Mouse (Mus musculus) heart, adult 11 months (tissue): ENCODE data around the gene Disp2.

Experiments used
- DNase-seq: peaks from one replicate; pipeline ENCODE4 v3.0.0; 2022

Gene Disp2

GRCm38 (mm10) chr2:118760311-118761025 is 19.1 kb upstream of the Disp2 start:
- DNase-seq: peak; percentile 93

GRCm38 (mm10) chr2:118761358-118761757 is 18.2 kb upstream of the Disp2 start:
- peak; percentile 94 for DNase-seq

- peak; percentile 99 for DNase-seq
These were observed 17.4 kb upstream of the Disp2 start, which contains the start of gene Ccdc9b for GRCm38 (mm10) chr2:118761906-118762783. Ccdc9b (minus strand) TSS chr2:118762661.

- DNase-seq: no peak
These were observed 16.8 kb upstream of the Disp2 start for GRCm38 (mm10) chr2:118762784-118763148.

GRCm38 (mm10) chr2:118763469-118763868 is 16.1 kb upstream of the Disp2 start:
- peak; percentile 98 for DNase-seq

- DNase-seq: peak; percentile 93
These were observed 15.3 kb upstream of the Disp2 start for GRCm38 (mm10) chr2:118764094-118764831.

GRCm38 (mm10) chr2:118764875-118765274 is 14.6 kb upstream of the Disp2 start:
- peak; percentile 90 for DNase-seq

GRCm38 (mm10) chr2:118766041-118767033 is 13.2 kb upstream of the Disp2 start:
- DNase-seq: peak; percentile 91

GRCm38 (mm10) chr2:118772158-118772874 is 7.2 kb upstream of the Disp2 start, which contains the start of gene Phgr1:
Phgr1 (plus strand) TSS chr2:118772769.
- DNase-seq: peak; percentile 68

- DNase-seq: no peak
These were observed 5.0 kb upstream of the Disp2 start for GRCm38 (mm10) chr2:118774536-118774935.

GRCm38 (mm10) chr2:118775396-118775795 is 4.1 kb upstream of the Disp2 start:
- peak; percentile 84 for DNase-seq

- DNase-seq: peak; percentile 91
These were observed 3.7 kb upstream of the Disp2 start for GRCm38 (mm10) chr2:118775846-118776245.

- DNase-seq: no peak
These were observed 3.2 kb upstream of the Disp2 start for GRCm38 (mm10) chr2:118776295-118776694.

GRCm38 (mm10) chr2:118778418-118778817 is 1.1 kb upstream of the Disp2 start:
- peak; percentile 77 for DNase-seq

GRCm38 (mm10) chr2:118779065-118779464 is 454 bp upstream of the Disp2 start:
- no peak for DNase-seq

- no peak for DNase-seq
These were observed 1.6 kb downstream of the Disp2 start for GRCm38 (mm10) chr2:118781115-118781514.

GRCm38 (mm10) chr2:118782303-118782702 is 2.8 kb downstream of the Disp2 start:
- DNase-seq: no peak

GRCm38 (mm10) chr2:118783093-118783492 is 3.6 kb downstream of the Disp2 start:
- DNase-seq: peak; percentile 65

- DNase-seq: peak; percentile 77
These were observed 4.1 kb downstream of the Disp2 start for GRCm38 (mm10) chr2:118783663-118784062.

- DNase-seq: no peak
These were observed 7.0 kb downstream of the Disp2 start for GRCm38 (mm10) chr2:118786525-118786924.

- DNase-seq: peak; percentile 84
These were observed 10.0 kb downstream of the Disp2 start for GRCm38 (mm10) chr2:118789501-118789900.
